Mouse (Mus musculus) c-Kit-positive CD71-positive TER-119-positive erythroid progenitor cells, embryonic 14.5 days (primary cell): Measurements from ENCODE around the gene Dmpk.
"Not testable (repeated sequence)": the region's sequence is repeated elsewhere in the genome, so short reads cannot be mapped to it uniquely, and the experiment has no call there.

Experiments used
- DNase-seq: peaks from one replicate; pipeline ENCODE4 v3.0.0-alpha.2; 2013; ENCODE audit warnings: low spot score

Dmpk gene

GRCm38 (mm10) chr7:19083701-19084100 is at the start of gene Dmpk:
Gene Dmpk, plus strand, starts transcription at chr7:19083849.
- DNase-seq = no peak

- no peak for DNase-seq
These were observed 39.0 kb upstream of the Dmpk start for GRCm38 (mm10) chr7:19044616-19045015.

GRCm38 (mm10) chr7:19046286-19047069 is 37.2 kb upstream of the Dmpk start:
- DNase-seq = no peak

GRCm38 (mm10) chr7:19048006-19048527 is 35.6 kb upstream of the Dmpk start:
- no peak for DNase-seq

GRCm38 (mm10) chr7:19049252-19049651 is 34.4 kb upstream of the Dmpk start:
- DNase-seq = no peak

GRCm38 (mm10) chr7:19050172-19050571 is 33.5 kb upstream of the Dmpk start:
- no peak for DNase-seq

GRCm38 (mm10) chr7:19051161-19051560 is 32.5 kb upstream of the Dmpk start:
- DNase-seq = no peak

- no peak for DNase-seq
These were observed 31.1 kb upstream of the Dmpk start for GRCm38 (mm10) chr7:19052345-19053135.

- DNase-seq = no peak
These were observed 30.5 kb upstream of the Dmpk start for GRCm38 (mm10) chr7:19053136-19053532.

GRCm38 (mm10) chr7:19054047-19054776 is 29.4 kb upstream of the Dmpk start, which contains the start of gene Rsph6a:
Gene Rsph6a, plus strand, starts transcription at chr7:19054690.
- no peak for DNase-seq

GRCm38 (mm10) chr7:19054777-19055076 is 28.9 kb upstream of the Dmpk start:
- DNase-seq = no peak

- no peak for DNase-seq
These were observed 28.5 kb upstream of the Dmpk start for GRCm38 (mm10) chr7:19055108-19055507.

GRCm38 (mm10) chr7:19057405-19057804 is 26.2 kb upstream of the Dmpk start:
- no peak for DNase-seq

- no peak for DNase-seq
These were observed 17.8 kb upstream of the Dmpk start for GRCm38 (mm10) chr7:19065896-19066295.

GRCm38 (mm10) chr7:19067063-19067462 is 16.6 kb upstream of the Dmpk start:
- no peak for DNase-seq

- DNase-seq = no peak
These were observed 15.7 kb upstream of the Dmpk start for GRCm38 (mm10) chr7:19067935-19068334.

GRCm38 (mm10) chr7:19068707-19069106 is 14.9 kb upstream of the Dmpk start:
- DNase-seq = peak; percentile 75

- peak; percentile 59 for DNase-seq
These were observed 14.1 kb upstream of the Dmpk start for GRCm38 (mm10) chr7:19069500-19069899.

GRCm38 (mm10) chr7:19071024-19071423 is 12.6 kb upstream of the Dmpk start:
- not testable (repeated sequence) for DNase-seq

- DNase-seq = no peak
These were observed 10.1 kb upstream of the Dmpk start for GRCm38 (mm10) chr7:19073504-19073903.

GRCm38 (mm10) chr7:19074494-19074893 is 9.2 kb upstream of the Dmpk start:
- DNase-seq = no peak

- DNase-seq = no peak
These were observed 8.4 kb upstream of the Dmpk start for GRCm38 (mm10) chr7:19075231-19075630.
